Mouse (Mus musculus) cerebellum, adult 2 months (tissue): ENCODE measurements at regions not wholly inside any gene's neighbourhood (a gene's known extent, or its start where the extent isn't known, plus 50 kb on each side); places are given as distances from the start of the nearest gene placed in this dataset.

Experiments
- DNase-seq, 2 experiments: peaks; one replicate each; pipeline ENCODE4 v3.0.0; 2021
- H3K27ac ChIP-seq: fragments of 200-500 bp; 2 replicates; pipeline ENCODE4 v1.5.1; 2012; ENCODE audit warnings: low read length, control low read depth, inconsistent platforms; ENCODE audit not compliant: insufficient read depth
- H3K27me3 ChIP-seq: fragments of 200-500 bp; 2 replicates; pipeline ENCODE4 v1.6.1; 2012; ENCODE audit warnings: inconsistent platforms, mild to moderate bottlenecking, low read length, moderate library complexity; ENCODE audit not compliant: control insufficient read depth, insufficient read depth
- H3K4me1 ChIP-seq: fragments of 200-500 bp; 2 replicates; pipeline ENCODE4 v1.6.1; 2011; ENCODE audit warnings: low read length; ENCODE audit not compliant: control insufficient read depth, insufficient read depth
- H3K4me3 ChIP-seq: fragments of 200-500 bp; replicated peaks from 2 replicates; pipeline ENCODE3; 2011; ENCODE audit warnings: mild to moderate bottlenecking, low read depth, low read length, control low read depth; ENCODE audit not compliant: insufficient read depth
- CTCF ChIP-seq: fragments of 200-500 bp; IDR thresholded peaks from 2 replicates; pipeline ENCODE4 v1.5.1; 2011; ENCODE audit warnings: low read depth, mild to moderate bottlenecking, control low read depth, low read length, moderate library complexity, borderline replicate concordance; ENCODE audit not compliant: insufficient read depth
- POLR2A ChIP-seq: fragments of 200-500 bp; IDR thresholded peaks from 2 replicates; pipeline ENCODE4 v1.6.1; 2011; ENCODE audit warnings: low read length, control low read depth, borderline replicate concordance; ENCODE audit not compliant: insufficient read depth
- WGBS: fragments of 180-500 bp; shearing (Covaris S2); methylation state at CpG from one replicate; pipeline ENCODE4 v1.1.7; 2018; 5-methylcytosine and 5-hydroxymethylcytosine counted together

DNA sequence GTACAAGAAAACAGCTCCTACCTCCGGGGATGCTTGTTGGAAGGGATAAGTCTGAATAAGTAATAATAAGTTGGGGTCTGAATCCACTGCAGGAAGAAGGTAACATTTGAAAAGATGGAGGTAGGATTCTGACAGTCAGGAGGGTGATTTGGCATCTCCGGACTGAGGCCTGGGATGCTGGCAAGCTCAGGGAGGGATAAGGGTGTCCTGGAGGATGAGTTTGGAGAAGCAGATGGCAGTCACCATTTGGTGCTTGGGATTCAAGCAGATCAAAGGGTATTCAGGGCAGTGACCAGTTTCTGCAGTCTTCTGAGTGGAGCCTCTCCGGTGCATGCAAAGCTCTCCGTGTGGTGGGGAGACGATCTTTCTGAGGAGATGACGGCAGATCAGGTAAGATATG, 62.9 kb upstream of the Gm2310 start:
- H3K27me3 ChIP-seq = no peaks in the 10 kb centered on the region
- TF ChIP-seq POLR2A (no peak), CTCF (no peak)
- H3K27ac ChIP-seq = no peak overlapping the region
- 23% methylated on average over 6 of the region's 6 CpGs for WGBS
- H3K4me1 ChIP-seq = peaks cover 7% of the 10 kb centered on the region; the same call in 1 of the 2 replicates
- no peak overlapping the region for H3K4me3 ChIP-seq
- peak; percentile 35 to 56 for DNase-seq

DNA sequence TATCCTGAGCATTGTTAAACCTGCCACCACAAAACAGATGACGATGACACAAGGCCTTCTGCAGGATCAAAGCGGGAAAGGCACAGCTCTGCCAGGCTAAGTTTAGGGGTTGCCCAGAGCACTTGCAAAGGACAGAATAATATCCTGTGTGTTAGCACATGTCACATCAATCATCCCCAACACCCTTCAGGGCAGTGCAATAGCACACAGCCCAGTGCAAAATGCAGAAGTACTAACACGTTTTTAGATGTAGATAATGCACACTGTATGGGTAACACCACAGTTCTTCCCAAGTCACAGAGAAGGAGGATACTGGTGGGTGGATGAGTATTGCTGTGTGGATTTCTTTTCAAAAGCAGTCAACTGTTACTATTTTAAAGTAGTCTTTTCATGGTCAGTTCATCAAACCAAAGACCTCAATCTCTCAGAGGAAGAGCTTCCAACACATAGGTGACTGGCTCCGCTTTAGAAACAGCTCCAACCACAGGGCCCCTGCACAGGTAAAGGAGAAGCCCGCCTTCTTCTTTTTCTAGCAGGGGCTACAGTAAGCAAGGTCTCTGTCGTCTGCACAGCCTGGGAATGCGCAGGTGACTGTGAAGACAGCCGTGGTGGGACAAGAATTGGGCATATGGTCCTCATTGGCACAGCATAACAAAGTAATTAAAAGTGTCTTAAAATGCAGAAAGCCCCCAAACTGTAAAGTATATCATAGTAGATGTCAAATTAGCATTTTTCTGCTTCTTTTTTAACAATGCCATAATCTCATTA, 61.6 kb upstream of the Gm2310 start:
- WGBS = 80% methylated on average over 8 of the region's 8 CpGs
- DNase-seq = no peak
- H3K4me3 ChIP-seq = no peak overlapping the region

DNA sequence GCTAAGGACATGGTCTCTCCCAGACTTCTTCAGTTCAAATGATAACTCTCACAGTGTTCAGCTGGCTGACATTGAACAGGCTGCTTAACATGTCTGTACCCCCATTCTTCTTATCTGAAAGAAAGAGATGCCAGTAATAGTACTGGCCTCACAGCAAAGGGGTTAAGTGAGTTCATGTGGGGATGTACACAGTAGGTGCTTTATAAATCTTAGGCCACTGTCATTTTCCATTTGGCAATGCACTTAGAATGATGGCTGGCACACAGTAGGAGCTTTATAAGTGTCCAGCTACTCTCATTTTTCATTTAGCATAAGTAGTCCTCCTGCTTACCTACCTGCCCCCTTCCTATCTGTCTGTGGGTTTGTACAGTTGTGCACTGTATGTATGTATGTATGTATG, 60.3 kb upstream of the Gm2310 start:
- no peak for TF ChIP-seq CTCF
- no peak for TF ChIP-seq POLR2A
- Histone ChIP-seq H3K4me3 (no peak overlapping the region), H3K27ac (no peak overlapping the region), H3K27me3 (no peaks in the 10 kb centered on the region), H3K4me1 (peaks cover 7% of the 10 kb centered on the region; the same call in 1 of the 2 replicates)
- DNase-seq = no peak

More for the DNA sequence above, 61.6 kb upstream of the Gm2310 start:
- TF ChIP-seq POLR2A = no peak
- TF ChIP-seq CTCF = no peak
- Histone ChIP-seq H3K27ac (no peak overlapping the region), H3K27me3 (no peaks in the 10 kb centered on the region), H3K4me1 (peaks cover 7% of the 10 kb centered on the region; the same call in 1 of the 2 replicates)

DNA sequence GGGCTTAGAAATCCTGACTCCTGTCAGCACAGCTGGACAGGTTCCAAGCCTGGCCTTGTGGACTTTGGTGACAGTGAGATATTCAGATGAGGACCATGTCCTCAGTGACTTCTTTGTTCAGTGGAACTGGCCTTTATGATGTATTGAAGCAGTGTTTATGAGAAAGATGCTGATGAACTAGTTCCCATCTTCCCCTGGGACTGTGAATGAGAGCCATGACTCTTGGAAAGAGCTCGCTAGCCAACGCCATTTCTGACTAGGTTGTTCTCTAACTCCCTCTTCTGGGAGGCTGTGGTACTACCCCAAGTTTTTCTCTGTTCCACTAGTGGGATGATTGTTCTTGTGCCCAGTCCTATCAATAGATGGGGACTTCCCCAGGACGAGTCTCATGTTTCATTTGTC, 57.7 kb upstream of the Gm2310 start:
- peak in 1 of 2 experiments; percentile 16 for DNase-seq
- TF ChIP-seq CTCF = peak; percentile 24; the same call in 1 of the 2 replicates
- TF ChIP-seq POLR2A = no peak
- Histone ChIP-seq H3K4me1 (peaks cover under 1% of the 10 kb centered on the region; the same call in 1 of the 2 replicates), H3K27ac (no peak overlapping the region), H3K27me3 (no peaks in the 10 kb centered on the region), H3K4me3 (no peak overlapping the region)
- WGBS = 22% methylated on average over 3 of the region's 3 CpGs

DNA sequence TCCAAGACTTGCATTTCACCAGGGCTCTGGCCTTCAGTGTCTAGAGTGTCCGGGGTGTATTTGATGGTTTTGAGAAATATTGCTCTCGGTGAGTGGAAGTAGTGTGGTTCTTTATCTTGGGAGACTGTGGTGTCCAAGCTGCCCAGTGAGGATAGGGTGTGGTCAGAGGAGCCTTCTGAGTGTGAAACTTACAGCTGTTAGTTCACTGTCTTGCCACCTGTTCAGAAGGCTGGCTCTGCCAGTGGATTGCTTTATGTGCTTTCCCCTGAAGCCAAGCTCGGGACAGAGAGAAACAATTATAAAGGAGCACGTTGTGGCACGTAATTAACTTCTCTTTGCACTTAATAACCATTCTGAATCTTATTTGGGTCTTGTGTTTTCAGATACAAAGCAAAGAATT, 57.2 kb upstream of the Gm2310 start:
- Histone ChIP-seq H3K4me3 (no peak overlapping the region), H3K27me3 (no peaks in the 10 kb centered on the region), H3K4me1 (no peaks in the 10 kb centered on the region), H3K27ac (no peak overlapping the region)
- 64% methylated on average over 5 of the region's 5 CpGs for WGBS
- DNase-seq = no peak
- TF ChIP-seq POLR2A (no peak), CTCF (no peak)

DNA sequence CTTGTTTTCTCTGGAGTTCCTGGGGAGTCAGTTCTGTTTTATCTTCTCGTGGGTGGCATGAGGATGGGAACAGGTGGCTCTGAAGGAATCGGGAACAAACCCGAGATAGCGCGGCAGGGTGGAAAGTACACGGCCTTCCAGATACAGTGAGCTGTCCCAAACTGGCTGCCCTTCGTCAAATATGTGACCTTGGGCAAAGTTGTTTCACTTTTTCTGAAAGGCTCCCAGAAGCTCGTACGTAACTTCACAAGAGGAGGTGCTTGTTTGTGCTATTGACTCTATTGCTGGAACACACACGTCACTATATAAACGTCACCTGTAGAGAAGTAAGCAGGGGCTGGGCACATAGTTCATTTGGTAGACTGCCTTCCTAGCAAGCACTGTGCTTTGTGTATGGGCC, 49.9 kb upstream of the Gm2310 start:
- under 1% methylated on average over 11 of the region's 11 CpGs for WGBS

More for the DNA sequence above, 49.9 kb upstream of the Gm2310 start:
- Histone ChIP-seq H3K4me1 (no peaks in the 10 kb centered on the region), H3K27me3 (no peaks in the 10 kb centered on the region), H3K27ac (no peak overlapping the region), H3K4me3 (peak overlapping the region; percentile 72)
- DNase-seq = no peak
- TF ChIP-seq CTCF = no peak
- no peak for TF ChIP-seq POLR2A
